Mouse (Mus musculus): ENCODE data around the gene Klhl12.
"Not testable (repeated sequence)": the region's sequence is repeated elsewhere in the genome, so short reads cannot be mapped to it uniquely, and the experiment has no call there.

Klhl12 gene

GRCm38 (mm10) chr1:134454904-134455824 lies at the start of gene Klhl12:
Klhl12 (plus strand) TSS chr1:134455531.
- peak; percentile 97 for DNase-seq (ENCODE audit: low read depth, low spot score)

GRCm38 (mm10) chr1:134406414-134406771 lies 48.9 kb upstream of the Klhl12 start:
- DNase-seq (ENCODE audit: low read depth, low spot score) = peak; percentile 10

- DNase-seq (ENCODE audit: low read depth, low spot score) = no peak
These were observed 47.3 kb upstream of the Klhl12 start for GRCm38 (mm10) chr1:134408080-134408479.

GRCm38 (mm10) chr1:134411706-134412629 lies 43.4 kb upstream of the Klhl12 start:
- no peak for DNase-seq (ENCODE audit: low read depth, low spot score)

GRCm38 (mm10) chr1:134414038-134414437 lies 41.3 kb upstream of the Klhl12 start:
- DNase-seq (ENCODE audit: low read depth, low spot score) = no peak

GRCm38 (mm10) chr1:134414501-134415167 lies 40.7 kb upstream of the Klhl12 start:
- DNase-seq (ENCODE audit: low read depth, low spot score) = no peak

GRCm38 (mm10) chr1:134415168-134415831 lies 40.0 kb upstream of the Klhl12 start, which contains the start of gene Adipor1:
Adipor1 (plus strand) TSS chr1:134415378.
- DNase-seq (ENCODE audit: low read depth, low spot score) = peak; percentile 94

- no peak for DNase-seq (ENCODE audit: low read depth, low spot score)
These were observed 36.8 kb upstream of the Klhl12 start for GRCm38 (mm10) chr1:134418414-134418975.

- DNase-seq (ENCODE audit: low read depth, low spot score) = no peak
These were observed 36.2 kb upstream of the Klhl12 start for GRCm38 (mm10) chr1:134419176-134419575.

- no peak for DNase-seq (ENCODE audit: low read depth, low spot score)
These were observed 35.4 kb upstream of the Klhl12 start for GRCm38 (mm10) chr1:134419751-134420458.

GRCm38 (mm10) chr1:134423911-134424310 lies 31.4 kb upstream of the Klhl12 start:
- DNase-seq (ENCODE audit: low read depth, low spot score) = no peak

- DNase-seq (ENCODE audit: low read depth, low spot score) = no peak
These were observed 29.0 kb upstream of the Klhl12 start for GRCm38 (mm10) chr1:134426289-134426688.

- DNase-seq (ENCODE audit: low read depth, low spot score) = no peak
These were observed 22.3 kb upstream of the Klhl12 start for GRCm38 (mm10) chr1:134433002-134433401.

GRCm38 (mm10) chr1:134433473-134433872 lies 21.9 kb upstream of the Klhl12 start:
- DNase-seq (ENCODE audit: low read depth, low spot score) = no peak

- peak; percentile 50 for DNase-seq (ENCODE audit: low read depth, low spot score)
These were observed 19.9 kb upstream of the Klhl12 start for GRCm38 (mm10) chr1:134435414-134435813.

GRCm38 (mm10) chr1:134440437-134440836 lies 14.9 kb upstream of the Klhl12 start:
- no peak for DNase-seq (ENCODE audit: low read depth, low spot score)

GRCm38 (mm10) chr1:134441737-134442136 lies 13.6 kb upstream of the Klhl12 start:
- DNase-seq (ENCODE audit: low read depth, low spot score) = not testable (repeated sequence)

GRCm38 (mm10) chr1:134442394-134442793 lies 12.9 kb upstream of the Klhl12 start:
- DNase-seq (ENCODE audit: low read depth, low spot score) = no peak

- DNase-seq (ENCODE audit: low read depth, low spot score) = not testable (repeated sequence)
These were observed 12.0 kb upstream of the Klhl12 start for GRCm38 (mm10) chr1:134443288-134443687.

GRCm38 (mm10) chr1:134445418-134445817 lies 9.9 kb upstream of the Klhl12 start:
- no peak for DNase-seq (ENCODE audit: low read depth, low spot score)
